Mouse (Mus musculus): ENCODE results near the gene Atg4b.
"Not testable (repeated sequence)": the region's sequence is repeated elsewhere in the genome, so short reads cannot be mapped to it uniquely, and the experiment has no call there.

Atg4b gene

DNA sequence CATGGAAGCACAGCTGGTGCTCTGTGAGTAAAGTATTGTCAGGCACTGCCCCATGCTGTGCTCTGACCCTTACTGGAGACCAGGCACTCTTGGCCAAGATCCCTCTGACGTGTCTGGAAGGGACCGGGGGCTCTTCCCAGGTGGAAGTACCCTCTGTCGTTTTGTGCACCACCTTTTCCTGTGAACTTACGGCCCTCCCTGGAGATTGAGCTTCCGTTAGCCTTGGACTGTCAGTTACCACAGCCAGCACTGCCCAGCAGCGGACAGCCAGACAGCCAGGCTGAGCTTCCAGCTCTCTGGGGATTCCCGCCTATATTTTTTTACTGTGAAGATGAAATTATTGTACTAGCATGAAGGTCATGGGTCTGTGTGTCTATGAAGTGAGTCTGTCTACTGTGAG, 67.4 kb downstream of the Atg4b start:
- CTCF ChIA-PET, result no interaction called here

DNA sequence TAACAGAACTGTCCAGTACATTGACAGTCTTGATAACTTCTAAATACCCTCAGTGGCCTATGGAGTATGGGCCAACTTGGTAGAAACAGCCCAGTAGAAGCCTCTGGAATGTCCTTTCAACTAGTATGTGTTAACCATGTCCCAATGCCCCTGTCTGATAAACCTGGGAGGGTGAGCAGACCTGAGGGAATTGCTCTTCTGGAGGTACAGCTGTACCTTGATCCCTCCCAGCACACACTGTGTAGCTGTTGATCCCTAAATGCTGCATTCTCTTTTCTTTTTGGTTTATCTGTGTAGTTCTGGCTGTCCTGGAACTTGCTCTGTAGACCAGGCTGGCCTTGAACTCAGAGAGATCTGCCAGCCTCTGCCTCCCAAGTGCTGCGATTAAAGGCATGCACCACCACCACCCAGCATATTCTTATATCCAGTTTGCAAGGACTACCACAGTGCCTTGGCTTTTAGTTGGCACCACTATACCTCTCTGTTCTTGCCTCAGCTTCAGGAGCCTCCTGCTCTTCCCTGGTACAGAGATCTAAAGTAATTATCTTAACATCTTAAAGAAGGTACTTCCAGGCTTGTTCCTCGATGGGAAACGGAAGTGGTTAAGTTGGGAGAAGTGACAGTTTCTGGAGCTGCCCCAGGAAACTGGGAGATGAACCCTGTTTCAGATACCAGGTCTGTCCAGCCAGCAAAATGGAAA, 72.6 kb downstream of the Atg4b start:
- CTCF ChIA-PET, result no interaction called here

DNA sequence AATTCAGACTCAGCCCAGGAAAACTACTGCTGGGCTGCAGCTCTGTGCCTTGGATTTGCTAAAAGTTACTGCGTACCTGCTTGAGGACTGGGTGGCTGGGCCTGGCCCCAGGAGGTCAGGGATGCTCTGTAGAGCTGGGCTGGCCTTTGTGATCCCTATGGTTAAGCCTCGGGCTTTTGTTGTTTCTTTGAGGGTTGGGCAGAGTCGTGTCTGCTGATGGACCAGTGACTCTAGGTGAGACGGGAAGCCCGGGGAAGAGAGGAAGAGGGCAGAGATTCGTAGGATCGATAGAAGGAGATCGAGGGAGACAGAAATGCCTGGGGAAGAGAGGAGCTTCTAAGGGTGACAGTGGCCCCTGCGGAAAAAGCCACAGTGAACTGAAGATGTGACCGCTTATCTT, 73.3 kb downstream of the Atg4b start, which contains the start of gene D2hgdh:
Gene D2hgdh, plus strand, starts transcription at position 301 of the 400 bp plus-strand sequence.
- CTCF ChIA-PET, result no interaction called here

DNA sequence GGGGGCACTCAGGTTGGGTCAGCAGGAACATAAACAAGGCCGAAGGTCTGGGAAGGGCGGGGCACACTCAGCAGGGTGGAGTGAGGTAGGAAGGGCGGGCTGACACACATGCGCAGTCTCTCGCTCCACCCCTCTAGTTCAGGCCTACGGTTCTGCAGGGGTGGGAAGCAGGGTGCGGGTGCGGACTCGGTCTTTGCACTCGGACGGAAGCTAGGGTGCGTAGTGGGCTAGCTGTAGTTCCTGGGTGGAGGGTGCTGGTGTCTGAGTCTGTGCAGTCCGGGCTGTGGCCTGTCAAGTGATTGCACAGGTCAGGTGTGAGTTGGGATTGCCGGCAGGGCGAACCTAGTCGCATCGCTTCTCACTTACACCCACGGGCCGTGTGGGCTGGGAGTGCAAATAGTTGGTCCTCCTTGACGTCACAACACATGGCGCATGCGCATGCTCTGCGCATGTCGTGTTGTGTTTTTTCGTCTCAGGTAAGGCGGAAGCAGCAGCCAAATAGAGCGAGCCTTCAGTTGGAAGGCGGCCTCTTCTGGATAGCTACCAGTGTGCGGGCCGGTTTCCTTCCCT, 73.9 kb downstream of the Atg4b start:
- CTCF ChIA-PET, result no interaction called here

DNA sequence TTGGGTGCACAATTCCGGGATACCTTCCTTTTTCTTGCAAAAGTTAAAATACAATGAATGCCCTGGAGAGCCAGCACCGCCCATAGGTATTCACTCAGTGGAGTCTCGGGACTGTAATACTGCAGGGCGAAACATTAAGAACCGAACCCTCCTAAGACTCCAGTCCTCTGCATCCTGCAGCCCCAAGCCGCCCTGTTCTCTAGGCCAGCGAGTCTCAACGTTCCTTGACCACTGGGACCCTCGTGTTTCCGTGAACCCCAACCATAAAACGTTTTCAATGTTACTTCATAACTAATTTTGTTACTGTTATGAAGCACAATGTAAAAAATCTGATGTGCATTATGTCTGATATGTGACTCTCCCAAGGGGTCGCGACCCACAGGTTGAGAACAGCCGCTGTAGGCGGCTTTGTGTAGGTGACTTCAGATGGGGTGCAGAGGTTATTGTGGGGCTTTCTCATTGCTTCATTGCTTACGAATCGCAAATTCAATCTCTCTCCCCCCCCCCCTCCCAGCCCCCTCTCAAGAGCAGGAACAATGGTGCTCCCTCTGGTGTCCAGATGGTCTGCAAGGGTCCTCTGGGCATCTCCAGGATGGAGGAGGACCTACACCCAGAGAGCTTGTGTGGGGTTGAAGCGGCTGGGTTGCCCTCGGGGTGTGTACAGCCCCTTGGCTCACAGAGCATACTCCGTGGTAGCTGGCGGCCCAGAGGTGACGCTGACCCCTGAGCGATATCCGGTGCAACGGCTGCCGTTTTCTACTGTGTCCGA, 74.7 kb downstream of the Atg4b start:
- CTCF ChIA-PET, result no interaction called here

DNA sequence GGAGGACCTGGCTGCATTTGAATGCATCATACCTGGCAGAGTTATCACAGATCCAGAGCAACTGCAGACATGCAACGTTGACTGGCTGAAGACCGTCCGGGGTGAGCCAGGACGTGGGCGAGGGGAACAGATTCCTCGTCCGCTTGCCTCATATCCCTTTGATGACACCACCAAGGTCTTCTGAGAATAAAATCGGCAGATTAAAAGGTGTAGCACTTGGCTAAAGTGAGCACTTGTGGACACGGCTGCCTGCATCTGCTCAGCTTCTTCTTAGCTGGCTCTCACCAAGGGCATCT, 75.2 kb downstream of the Atg4b start:
- CTCF ChIA-PET, result no interaction called here

DNA sequence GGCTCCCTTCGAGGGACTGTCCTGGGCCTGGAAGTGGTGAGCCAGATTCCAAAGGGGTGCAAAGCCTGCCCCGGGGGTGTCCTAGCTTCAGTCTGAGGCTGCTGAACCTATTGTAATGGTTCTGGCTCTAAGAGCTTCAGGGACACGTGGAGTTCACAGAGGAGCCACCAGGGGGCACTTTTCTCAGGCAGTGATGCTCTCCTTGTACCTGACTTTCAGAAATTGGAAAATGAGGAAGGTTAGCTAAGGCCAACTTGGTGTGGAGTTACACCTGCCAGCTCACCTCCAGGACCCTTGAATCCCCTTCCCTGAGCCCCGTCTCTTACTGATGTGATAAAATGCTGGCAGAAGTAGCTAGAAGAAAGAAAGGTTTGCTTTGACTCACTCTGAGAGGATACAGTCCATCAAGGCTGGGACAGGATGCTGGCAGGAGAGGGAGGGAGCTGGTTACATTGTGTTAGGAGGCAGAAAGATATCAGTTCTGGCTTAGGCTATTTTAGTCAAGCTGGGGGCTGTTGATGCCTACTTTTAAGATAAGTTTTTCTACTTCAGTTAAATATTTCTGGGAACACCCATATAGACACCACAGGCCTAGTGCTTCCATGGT, 81.6 kb downstream of the Atg4b start:
- CTCF ChIA-PET, result not testable (repeated sequence)

DNA sequence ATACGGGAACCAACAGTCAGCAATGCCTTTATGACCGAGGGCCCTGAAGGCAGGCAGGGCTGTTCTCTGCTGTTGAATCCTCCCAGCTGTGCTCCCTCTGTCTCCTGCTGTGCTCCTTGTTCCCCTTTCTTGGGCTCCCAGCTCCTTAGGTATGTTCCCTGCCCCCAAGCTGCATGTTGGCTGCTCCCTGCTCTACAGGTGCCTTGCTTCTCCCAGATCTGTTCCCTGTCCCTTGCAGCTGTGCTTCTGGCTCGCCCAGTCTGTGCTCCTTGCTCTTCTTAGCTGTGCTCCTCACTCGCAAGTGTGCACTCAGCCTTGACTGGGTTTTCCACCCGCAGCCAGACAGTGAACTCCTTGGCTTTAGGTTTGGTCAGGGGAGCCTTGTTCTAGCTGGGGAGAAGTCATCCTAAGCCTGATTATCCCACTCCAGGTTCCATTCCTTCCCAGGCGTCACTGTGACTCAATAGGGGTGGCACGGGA, 83.4 kb downstream of the Atg4b start:
- CTCF ChIA-PET, result no interaction called here

DNA sequence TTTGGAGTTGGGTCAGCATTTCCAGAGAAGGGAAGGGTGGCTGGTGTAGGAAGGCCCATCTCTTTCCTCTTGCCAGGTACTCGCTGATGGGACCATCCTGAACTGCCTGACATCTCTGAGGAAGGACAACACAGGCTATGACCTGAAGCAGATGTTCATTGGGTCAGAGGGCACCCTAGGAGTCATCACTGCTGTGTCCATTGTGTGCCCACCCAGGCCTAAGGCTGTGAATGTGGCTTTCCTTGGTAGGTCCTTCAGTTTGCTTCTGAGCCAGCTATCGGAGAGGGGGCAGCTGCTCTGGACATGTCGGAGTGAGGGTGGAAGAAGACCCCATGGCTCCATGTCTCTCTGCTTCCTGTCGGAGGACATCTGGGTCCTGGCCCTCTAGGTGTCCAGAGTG, 83.9 kb downstream of the Atg4b start:
- CTCF ChIA-PET, result no interaction called here

DNA sequence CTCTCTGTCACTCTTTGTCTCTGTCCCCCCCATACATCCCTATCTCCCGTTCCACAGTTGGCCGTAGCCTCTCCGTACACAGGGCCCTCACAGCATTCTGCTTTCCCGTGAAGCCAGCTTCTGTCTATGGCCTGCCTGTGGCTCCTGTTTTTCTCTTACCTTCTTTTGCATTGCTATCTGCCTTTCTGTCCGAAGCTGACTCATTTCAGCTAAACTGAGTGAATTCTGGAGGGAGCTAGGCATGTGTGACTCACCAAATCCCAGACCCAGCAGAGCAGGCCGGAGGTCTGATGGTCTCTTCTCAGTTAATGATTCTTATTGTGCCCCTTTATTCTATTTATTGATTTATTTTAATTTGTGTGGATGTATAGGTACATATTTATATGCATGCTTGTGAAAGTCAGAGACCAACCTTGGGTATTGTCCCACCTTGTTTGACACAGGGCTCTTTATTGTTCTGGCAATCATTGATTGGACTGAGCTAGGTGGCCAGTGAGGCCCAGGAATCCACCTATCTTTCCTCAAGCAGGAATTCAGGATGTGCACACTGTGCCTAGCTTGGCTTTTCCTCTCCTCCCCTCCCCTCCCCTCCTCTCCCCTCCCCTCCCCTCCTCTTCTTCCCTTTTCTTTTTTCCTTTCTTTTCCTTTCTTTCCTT, 84.7 kb downstream of the Atg4b start:
- CTCF ChIA-PET, result no interaction called here

DNA sequence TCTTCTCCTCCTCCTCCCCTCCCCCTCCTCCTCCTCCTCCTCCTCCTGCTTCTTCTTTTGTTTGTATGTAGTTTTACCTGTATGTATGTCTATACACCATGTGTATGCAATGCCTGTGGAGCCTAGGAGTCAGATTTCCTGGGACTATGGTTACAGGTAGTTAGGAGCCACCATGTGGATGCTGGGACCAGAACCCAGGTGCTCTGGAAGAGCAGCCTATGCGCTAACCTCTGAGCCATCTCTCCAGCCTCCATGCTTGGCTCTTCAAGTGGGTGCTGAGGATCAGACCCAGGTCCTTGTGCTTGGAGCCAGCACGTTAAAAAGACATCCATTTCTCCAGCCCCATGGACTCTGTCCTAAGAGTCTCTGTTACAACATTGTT, 85.2 kb downstream of the Atg4b start:
- CTCF ChIA-PET, result no interaction called here

DNA sequence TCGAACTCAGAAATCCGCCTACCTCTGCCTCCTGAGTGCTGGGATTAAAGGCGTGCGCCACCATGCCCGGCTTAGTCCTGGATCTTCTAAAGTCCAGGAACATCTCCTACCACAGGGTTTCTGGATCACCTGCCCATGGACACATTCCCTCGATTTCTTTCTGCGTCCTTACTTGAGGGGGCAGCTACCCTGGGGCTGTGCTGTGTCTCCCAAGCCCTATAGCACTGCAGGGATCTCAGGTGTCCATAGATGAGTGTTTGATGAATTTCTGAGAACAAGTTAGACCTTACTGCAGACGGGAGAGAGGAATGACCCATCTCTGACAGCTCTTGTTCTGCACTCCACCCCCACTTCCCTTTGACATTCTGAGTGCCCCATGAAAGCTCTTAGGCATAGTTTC, 86.0 kb downstream of the Atg4b start:
- CTCF ChIA-PET, result no interaction called here

DNA sequence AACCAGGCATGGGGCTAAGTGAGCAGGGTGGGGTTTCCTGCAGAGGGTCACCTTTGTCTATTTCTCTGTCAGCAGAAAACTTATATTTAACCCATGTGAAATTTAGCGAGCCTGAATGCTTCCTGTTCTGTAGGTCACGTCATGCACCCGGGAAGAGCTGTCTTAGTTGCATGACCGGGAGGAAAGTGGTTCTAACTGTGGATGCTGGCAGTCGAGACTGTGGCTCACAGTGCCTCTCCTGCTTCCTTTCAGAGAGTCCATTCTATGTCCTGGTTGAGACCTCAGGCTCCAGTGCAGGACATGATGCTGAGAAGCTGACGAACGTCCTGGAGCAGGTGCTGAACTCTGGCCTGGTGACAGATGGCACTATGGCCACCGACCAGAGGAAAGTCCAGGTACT, 87.3 kb downstream of the Atg4b start:
- CTCF ChIA-PET, result not testable (repeated sequence)

All from spleen, embryonic (tissue).